Mouse (Mus musculus): Measurements from ENCODE around the gene Gm20479. TPM values are rescaled to one million over a fixed set of nuclear protein-coding genes. Genes with fewer than 3 reads are reported as not detected.

The Gm20479 gene
- total RNA-seq, 2 experiments from 2014 or later: not detected

DNA sequence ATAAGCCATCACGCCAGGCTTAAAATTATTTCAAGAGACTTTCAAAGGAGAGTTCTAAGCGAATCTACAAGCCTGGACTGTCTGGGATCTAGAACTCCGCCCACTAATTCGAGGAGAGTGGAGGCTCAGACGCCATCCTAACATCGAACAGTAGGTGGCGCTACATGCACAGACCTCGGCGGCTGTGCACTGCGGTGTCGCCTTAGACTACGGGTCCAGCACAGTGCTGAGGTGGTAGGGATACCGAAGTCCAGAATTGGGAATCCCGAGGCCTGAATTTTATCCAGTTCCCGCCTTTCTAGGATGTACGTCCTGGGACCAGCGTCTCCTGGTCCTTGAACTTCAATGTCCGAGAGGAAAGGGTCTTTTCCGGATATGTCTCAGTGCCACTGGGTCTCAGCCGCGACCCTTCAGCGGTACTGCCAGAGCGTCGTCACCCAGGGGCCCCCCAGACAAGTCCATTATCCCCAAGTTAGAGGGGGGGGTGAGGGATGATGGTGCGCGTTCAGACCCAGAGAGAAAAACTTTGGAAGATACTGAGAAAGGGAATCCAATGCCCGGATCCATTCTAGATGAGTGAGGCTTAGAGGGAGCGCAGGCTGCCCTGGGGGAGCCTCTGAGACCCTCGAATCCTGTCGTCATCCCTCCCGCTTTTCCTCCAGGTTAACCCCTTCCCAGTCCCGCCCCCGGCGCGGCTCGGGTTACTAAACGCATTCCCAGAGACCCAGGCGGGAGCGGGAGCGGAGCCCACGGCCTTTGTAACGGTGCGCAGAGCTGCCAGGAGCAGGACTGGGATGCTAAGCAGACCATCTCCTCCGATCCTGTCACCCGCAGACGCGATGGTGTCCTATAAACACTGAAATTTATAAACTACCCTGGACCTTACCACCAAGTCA, 21.0 kb downstream of the Gm20479 start:
- DNase-seq (ENCODE audit: extremely low spot score in 1 of 2, low spot score in 1 of 2): peak; percentile 88 to 97

- DNase-seq (ENCODE audit: extremely low spot score in 1 of 2, low spot score in 1 of 2): no peak
These were observed 22.1 kb downstream of the Gm20479 start for GRCm38 (mm10) chr7:27335011-27335720.

DNA sequence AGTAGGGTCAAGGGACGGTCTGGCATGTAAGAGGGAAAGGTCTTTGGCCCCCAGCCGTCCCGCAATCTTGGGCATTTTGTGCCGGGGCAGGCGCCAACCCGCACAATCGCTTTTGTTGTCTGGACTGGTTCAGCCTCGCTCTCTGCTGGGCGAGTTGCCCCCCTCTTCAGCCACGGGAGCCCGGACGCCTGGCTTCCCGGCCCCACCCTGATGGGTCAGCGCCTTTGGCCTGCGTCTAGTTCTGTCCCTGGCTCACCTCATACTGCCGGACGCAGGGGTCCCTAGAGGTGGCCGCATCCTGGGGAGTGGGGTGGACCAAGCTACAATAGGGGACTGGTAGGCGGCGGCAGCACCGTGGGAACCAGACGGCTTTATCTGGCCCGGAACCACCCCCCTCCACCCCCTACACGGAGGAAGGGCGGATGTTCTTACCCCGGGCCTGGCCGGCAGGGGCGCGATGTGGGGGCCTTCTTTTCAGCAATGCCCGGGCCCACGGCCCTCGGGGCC, 22.8 kb downstream of the Gm20479 start:
- no peak for DNase-seq (ENCODE audit: extremely low spot score in 1 of 2, low spot score in 1 of 2)

DNA sequence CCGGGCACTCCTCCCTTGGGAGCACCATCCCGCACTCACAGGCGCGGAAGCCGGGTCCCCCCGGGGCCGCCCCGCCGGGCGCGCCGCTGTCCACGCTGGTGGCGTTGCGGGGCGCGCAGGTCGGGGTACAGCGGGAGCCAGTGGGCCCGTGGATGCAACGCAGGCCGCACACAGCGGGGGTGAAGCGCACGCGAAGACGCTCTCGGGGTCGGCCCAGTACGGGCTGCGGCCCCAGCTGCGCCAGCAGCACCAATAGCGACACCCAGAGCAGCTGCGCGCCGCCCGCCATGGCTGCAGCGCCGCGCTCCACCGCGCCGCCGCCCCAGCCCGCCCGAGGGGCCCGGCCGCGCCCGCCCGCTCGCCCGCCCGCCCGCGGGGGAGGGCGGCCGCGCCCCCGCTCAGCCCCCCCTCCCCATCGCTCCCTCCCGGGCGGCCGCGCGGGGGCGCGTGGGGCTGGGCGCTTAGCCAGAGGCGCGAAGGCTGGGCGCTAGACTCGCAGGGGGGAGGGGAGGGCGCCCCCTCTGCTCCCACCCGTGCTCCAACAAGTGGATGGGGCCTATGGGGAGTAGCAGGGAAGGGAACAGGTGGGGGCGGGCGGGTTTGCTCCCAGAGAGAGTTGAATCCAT, 23.8 kb downstream of the Gm20479 start:
- no peak for DNase-seq (ENCODE audit: extremely low spot score in 1 of 2, low spot score in 1 of 2)

DNA sequence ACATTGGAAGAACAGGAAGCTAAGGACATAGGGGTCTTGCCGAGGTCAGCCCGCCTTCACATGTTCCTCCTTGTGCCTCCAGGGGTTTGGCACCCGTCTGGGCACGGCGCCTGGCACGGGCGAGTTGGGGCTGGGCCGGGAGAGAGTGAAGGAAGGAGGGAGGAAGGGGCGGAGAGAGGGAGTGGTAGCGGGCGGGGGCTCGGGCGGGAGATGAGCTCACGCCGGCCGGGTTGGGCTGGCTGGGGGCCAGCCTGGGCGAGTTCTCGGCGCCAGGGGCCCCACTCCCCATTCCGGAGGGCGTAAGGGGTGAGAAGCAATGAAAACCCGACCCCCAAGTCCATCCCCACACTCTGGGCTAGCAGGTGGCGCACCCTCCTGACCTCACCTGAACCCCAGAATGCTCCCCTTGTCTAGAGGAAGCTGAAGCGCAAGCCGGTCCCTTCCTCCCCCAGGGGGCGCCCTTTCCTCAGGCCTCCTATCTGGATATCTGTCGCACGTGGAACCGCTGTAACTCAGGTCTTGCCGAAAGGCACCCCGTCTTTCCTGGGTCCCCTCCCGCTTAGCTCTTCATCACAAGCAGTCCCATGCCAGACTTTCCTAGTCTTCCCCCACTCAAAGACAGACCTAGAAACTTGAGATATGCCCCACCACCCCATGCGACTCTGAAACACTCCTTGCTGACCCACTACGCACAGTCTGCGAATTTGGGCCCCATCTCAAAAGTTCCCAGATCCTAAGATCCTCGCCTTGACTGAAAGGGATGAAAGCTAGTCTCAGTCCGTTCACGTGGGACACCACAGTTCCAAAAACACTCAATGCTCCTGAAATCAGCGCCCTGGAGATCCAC, 24.6 kb downstream of the Gm20479 start:
- DNase-seq (ENCODE audit: extremely low spot score in 1 of 2, low spot score in 1 of 2): peak; percentile 68 to 84

DNA sequence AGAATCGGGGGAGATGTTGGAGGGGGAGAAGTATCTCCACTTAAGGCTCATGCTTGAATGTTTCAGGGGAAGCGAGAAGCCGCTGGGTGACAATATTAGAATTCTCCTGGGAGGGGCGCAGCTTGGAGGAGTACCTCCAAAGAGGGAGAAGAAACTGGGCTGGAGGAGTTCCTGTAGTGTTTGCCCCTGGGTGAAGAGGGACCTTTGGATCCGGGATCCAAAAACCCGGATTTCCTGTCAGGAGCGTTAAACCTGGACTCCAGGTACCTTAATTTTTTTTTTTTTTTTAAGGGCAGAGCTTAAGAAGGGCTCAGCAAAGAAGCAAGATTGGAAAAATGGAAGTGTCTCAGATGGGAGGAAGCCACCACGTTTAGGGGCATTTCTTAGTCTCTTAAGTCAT, 25.4 kb downstream of the Gm20479 start:
- no peak for DNase-seq (ENCODE audit: extremely low spot score in 1 of 2, low spot score in 1 of 2)

DNA sequence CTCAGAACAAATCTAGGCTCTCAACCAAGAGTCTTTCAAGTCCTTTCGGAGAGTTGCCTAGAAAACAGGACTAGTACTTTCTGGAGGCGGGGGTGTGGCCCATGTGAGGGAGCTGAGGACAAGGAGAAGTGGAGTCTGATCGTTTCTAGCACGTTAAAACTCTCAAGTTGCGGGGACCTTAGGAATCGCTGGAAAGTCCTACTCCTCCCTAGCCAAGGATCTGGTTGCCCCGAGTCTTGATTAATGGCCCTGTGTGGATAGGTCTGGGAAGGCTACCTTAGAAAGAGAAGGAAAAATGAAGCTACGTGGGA, 25.7 kb downstream of the Gm20479 start:
- no peak for DNase-seq (ENCODE audit: extremely low spot score in 1 of 2, low spot score in 1 of 2)

- no peak for DNase-seq (ENCODE audit: extremely low spot score in 1 of 2, low spot score in 1 of 2)
These were observed 26.3 kb downstream of the Gm20479 start for GRCm38 (mm10) chr7:27330709-27331540.

DNA sequence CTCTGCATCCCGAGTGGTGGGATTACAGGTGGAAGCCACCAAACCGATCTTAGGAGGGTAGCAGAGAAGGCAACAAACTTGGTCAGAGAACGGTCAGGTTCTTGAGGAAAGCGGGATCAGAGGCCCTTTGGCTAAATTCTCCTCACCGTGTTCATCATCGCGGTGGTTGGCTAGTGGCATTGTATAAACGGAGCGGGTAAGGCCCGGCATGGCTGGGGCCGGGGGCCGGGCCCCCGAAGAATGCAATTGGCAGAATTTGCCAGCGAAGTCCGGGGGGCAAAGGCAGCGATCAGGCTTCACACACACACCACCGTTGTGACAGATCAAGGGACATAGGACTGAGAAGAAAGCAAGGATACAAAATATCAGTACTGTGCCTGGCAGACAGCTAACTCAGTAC, 27.2 kb downstream of the Gm20479 start:
- DNase-seq (ENCODE audit: extremely low spot score in 1 of 2, low spot score in 1 of 2): no peak

- DNase-seq (ENCODE audit: extremely low spot score in 1 of 2, low spot score in 1 of 2): peak; percentile 81 to 93
These were observed 27.8 kb downstream of the Gm20479 start for GRCm38 (mm10) chr7:27329326-27329947.

- DNase-seq (ENCODE audit: extremely low spot score in 1 of 2, low spot score in 1 of 2): no peak
These were observed 28.6 kb downstream of the Gm20479 start for GRCm38 (mm10) chr7:27328648-27329047.

DNA sequence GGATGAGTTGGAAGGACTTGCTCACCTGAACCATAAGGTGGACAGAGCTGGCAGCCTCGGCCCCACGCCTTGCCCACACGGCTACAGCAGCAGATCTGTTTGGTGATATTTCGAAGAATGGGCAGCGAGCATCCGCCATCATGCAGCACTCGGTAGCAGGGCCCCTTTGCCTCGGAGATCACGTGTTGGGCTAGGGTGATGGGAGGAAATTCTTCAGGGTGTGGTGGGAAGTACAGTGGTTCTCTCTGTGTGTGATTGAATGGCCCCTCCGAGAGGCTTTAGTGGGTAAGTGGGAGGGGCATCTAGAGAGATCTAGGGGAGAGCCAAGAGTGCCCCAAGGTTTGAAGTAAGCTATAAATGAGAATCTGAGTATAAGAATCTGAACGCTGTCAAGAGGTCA, 29.1 kb downstream of the Gm20479 start:
- no peak for DNase-seq (ENCODE audit: extremely low spot score in 1 of 2, low spot score in 1 of 2)

DNA sequence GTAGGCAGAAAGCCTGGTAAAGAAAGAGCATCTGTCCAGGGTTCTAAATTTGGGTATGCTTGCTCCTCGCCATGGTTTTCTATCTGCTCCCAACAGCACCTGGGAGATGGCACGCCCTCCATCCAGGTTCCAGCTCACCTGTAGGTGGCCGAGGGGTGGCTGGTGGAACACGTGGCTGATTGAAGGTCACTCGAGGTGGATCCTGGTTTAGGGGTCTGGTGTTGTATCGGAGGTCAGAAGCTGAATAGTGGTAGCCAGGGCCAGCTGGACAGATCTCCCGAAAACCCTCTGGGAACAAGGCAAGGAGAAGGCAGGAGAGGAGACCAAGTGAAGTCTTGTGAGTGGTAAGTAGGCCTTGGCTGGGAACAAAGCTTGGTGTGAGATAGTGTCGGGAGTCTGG, 29.7 kb downstream of the Gm20479 start:
- no peak for DNase-seq (ENCODE audit: extremely low spot score in 1 of 2, low spot score in 1 of 2)

DNA sequence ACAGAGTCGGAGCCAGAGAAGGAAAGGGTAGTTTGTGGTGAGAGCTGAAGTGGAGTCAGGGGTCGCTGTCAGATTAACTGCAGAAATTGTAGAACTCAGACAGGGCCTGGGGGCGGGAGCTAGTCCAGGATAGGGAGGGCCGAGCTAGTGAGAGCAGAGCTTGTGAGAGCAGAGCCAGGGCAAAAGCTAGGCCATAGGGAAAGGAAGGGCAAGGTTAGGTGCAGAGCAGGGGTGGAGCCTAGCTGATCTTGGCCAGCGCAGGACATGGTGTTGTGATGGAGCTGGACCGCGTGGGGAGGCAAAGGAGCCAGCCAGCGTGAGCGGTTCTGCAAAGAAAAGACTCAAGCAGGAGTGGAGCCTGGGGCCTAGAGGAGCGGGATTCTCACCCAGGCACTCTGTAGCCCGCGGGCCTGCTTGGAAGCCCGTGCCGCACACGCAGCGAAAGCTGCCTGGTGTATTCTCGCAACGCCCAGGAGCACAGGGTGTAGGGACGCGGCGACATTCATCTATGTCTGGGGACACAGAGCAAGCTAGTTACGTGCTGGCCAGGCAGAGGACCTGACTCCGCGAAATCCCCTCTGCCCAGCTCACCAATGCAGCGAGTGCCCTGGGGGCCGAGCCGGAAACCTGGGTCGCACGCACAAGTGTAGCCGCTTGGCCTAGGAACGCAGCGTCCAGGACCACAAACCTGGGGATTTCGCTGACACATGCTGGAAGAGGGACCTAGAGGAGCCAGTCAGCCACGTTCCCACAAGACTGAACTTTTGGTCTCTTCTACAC, 30.9 kb downstream of the Gm20479 start:
- no peak for DNase-seq (ENCODE audit: extremely low spot score in 1 of 2, low spot score in 1 of 2)

GRCm38 (mm10) chr7:27325697-27326096, 31.5 kb downstream of the Gm20479 start:
- DNase-seq (ENCODE audit: extremely low spot score in 1 of 2, low spot score in 1 of 2): no peak

DNA sequence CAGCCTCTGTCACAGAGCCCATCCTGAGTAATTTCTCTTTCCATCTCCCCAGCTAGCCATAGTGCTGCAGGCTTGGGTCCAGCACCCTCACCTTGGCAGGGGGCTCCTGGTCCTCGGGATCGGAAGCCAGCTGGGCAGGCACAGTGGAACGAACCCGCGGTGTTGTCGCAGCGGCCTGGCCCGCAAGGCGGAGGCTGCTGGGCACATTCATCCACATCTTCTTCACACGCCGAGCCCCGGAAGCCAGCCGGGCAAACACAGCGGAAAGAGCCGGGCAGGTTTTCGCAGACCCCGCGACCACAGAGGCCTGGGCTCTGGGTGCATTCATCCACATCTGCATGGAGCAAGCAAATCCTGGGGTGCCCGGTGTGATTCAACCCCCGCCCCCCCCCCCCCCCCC, 32.3 kb downstream of the Gm20479 start:
- DNase-seq (ENCODE audit: extremely low spot score in 1 of 2, low spot score in 1 of 2): no peak

DNA sequence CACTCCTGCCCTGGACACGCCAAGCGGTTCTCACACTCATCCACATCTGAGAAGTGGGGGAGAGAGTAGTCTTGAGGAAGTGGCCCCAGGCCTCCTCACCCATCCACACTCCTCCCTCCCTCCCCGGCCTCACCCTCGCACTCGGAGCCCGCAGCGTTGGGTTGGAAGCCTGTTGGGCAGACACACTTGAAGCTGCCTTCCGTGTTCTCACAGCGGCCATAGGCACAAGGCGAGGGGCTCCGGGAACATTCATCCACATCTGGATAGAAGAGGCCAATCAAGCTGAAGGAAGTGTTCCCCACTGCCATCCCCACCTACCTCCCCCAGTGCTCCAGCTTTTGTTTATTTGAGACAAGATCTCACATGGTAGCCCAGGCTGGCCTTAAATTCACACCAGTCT, 33.1 kb downstream of the Gm20479 start:
- no peak for DNase-seq (ENCODE audit: extremely low spot score in 1 of 2, low spot score in 1 of 2)

DNA sequence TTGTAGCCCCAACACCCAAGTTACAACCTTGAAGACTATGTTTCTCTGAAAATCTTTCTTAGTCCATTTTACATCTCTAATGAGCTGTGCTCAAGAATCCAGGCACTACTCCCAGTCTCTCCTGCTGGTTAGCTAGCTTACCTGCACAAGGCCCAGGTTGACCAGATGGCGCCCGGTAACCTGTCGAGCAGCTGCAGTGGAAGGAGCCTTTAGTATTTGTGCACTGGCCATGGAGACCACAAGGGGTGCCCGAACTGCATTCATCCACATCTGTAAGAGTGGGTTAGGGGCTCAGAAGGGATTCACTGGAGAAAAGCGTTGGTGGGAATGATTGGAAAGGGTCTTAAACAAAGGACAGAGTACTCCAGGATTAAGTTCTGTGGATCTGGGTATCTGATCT, 34.2 kb downstream of the Gm20479 start:
- DNase-seq (ENCODE audit: extremely low spot score in 1 of 2, low spot score in 1 of 2): no peak

Data from layer of hippocampus, postnatal 25 days (tissue).